Mouse (Mus musculus): ENCODE data around the gene Ptpn9. TPM values are rescaled to one million over a fixed set of nuclear protein-coding genes. Genes with fewer than 3 reads are reported as not detected.

The Ptpn9 gene
- polyA plus RNA-seq, 1 experiment: 20.7 TPM

GRCm38 (mm10) chr9:57013756-57014155, 19.0 kb downstream of the Ptpn9 start:
- peaks cover 2% of the 10 kb centered on the region; the same call in 1 of the 2 replicates for H3K4me1 ChIP-seq (ENCODE audit: control insufficient read depth, insufficient read depth, low read length)
- no peak overlapping the region for H3K4me3 ChIP-seq (ENCODE audit: insufficient read depth, low read depth, low read length)
- WGBS: 58% methylated on average over 1 of the region's 1 CpGs
- H3K36me3 ChIP-seq (ENCODE audit: control insufficient read depth, insufficient read depth, low read length): no peaks in the 10 kb centered on the region
- peak; percentile 52 for DNase-seq
- H3K27me3 ChIP-seq (replicated peaks; ENCODE audit: control insufficient read depth, insufficient read depth, low read length): no peaks in the 10 kb centered on the region
- TF ChIP-seq POLR2A (IDR thresholded peaks at IDR 0.05; ENCODE audit: low read depth, low read length) (no peak), CTCF (conservative IDR thresholded peaks at IDR 0.05; ENCODE audit: insufficient read depth, insufficient read length, low read depth, low read length) (no peak)
- peak overlapping the region; percentile 16; the same call in 1 of the 2 replicates for H3K27ac ChIP-seq (ENCODE audit: insufficient read depth, low read depth, low read length)

- Histone ChIP-seq H3K36me3 (ENCODE audit: control insufficient read depth, insufficient read depth, low read length) (no peaks in the 10 kb centered on the region), H3K27ac (ENCODE audit: insufficient read depth, low read depth, low read length) (0 out of 2 replicates have a peak overlapping the region, but pooled peaks have one; percentile 16), H3K4me3 (ENCODE audit: insufficient read depth, low read depth, low read length) (no peak overlapping the region), H3K4me1 (ENCODE audit: control insufficient read depth, insufficient read depth, low read length) (peaks cover 2% of the 10 kb centered on the region; the same call in 1 of the 2 replicates), H3K27me3 (replicated peaks; ENCODE audit: control insufficient read depth, insufficient read depth, low read length) (no peaks in the 10 kb centered on the region)
- TF ChIP-seq POLR2A (IDR thresholded peaks at IDR 0.05; ENCODE audit: low read depth, low read length) (no peak), CTCF (conservative IDR thresholded peaks at IDR 0.05; ENCODE audit: insufficient read depth, insufficient read length, low read depth, low read length) (no peak)
- DNase-seq: peak; percentile 82
- WGBS: 58% methylated on average over 1 of the region's 1 CpGs
These were observed 20.0 kb downstream of the Ptpn9 start for GRCm38 (mm10) chr9:57014766-57015165.

- Histone ChIP-seq H3K36me3 (ENCODE audit: control insufficient read depth, insufficient read depth, low read length) (no peaks in the 10 kb centered on the region; the same call in 1 of the 2 replicates), H3K27ac (ENCODE audit: insufficient read depth, low read depth, low read length) (no peak overlapping the region), H3K4me3 (ENCODE audit: insufficient read depth, low read depth, low read length) (no peak overlapping the region), H3K4me1 (ENCODE audit: control insufficient read depth, insufficient read depth, low read length) (peaks cover 2% of the 10 kb centered on the region; the same call in 1 of the 2 replicates), H3K27me3 (replicated peaks; ENCODE audit: control insufficient read depth, insufficient read depth, low read length) (no peaks in the 10 kb centered on the region)
- TF ChIP-seq POLR2A (IDR thresholded peaks at IDR 0.05; ENCODE audit: low read depth, low read length) (no peak), CTCF (conservative IDR thresholded peaks at IDR 0.05; ENCODE audit: insufficient read depth, insufficient read length, low read depth, low read length) (no peak)
- 57% methylated on average over 1 of the region's 1 CpGs for WGBS
- peak; percentile 35 for DNase-seq
These were observed 22.9 kb downstream of the Ptpn9 start for GRCm38 (mm10) chr9:57017631-57018030.

GRCm38 (mm10) chr9:57031756-57032155, 37.0 kb downstream of the Ptpn9 start:
- Histone ChIP-seq H3K4me3 (ENCODE audit: insufficient read depth, low read depth, low read length) (no peak overlapping the region), H3K27ac (ENCODE audit: insufficient read depth, low read depth, low read length) (no peak overlapping the region), H3K27me3 (replicated peaks; ENCODE audit: control insufficient read depth, insufficient read depth, low read length) (no peaks in the 10 kb centered on the region), H3K4me1 (ENCODE audit: control insufficient read depth, insufficient read depth, low read length) (no peaks in the 10 kb centered on the region), H3K36me3 (ENCODE audit: control insufficient read depth, insufficient read depth, low read length) (peaks cover 8% of the 10 kb centered on the region)
- DNase-seq: no peak
- WGBS: 79% methylated on average over 1 of the region's 1 CpGs
- TF ChIP-seq CTCF (conservative IDR thresholded peaks at IDR 0.05; ENCODE audit: insufficient read depth, insufficient read length, low read depth, low read length) (no peak), POLR2A (IDR thresholded peaks at IDR 0.05; ENCODE audit: low read depth, low read length) (no peak)

GRCm38 (mm10) chr9:57056237-57056636, 61.5 kb downstream of the Ptpn9 start:
- 69% methylated on average over 1 of the region's 1 CpGs for WGBS
- H3K4me3 ChIP-seq (ENCODE audit: insufficient read depth, low read depth, low read length): no peak overlapping the region
- H3K4me1 ChIP-seq (ENCODE audit: control insufficient read depth, insufficient read depth, low read length): no peaks in the 10 kb centered on the region
- peak; percentile 85 for DNase-seq
- TF ChIP-seq CTCF (conservative IDR thresholded peaks at IDR 0.05; ENCODE audit: insufficient read depth, insufficient read length, low read depth, low read length): 0 out of 2 replicates have a peak, but pooled peaks have one; percentile 11
- no peak for TF ChIP-seq POLR2A (IDR thresholded peaks at IDR 0.05; ENCODE audit: low read depth, low read length)
- H3K27ac ChIP-seq (ENCODE audit: insufficient read depth, low read depth, low read length): no peak overlapping the region
- H3K27me3 ChIP-seq (replicated peaks; ENCODE audit: control insufficient read depth, insufficient read depth, low read length): no peaks in the 10 kb centered on the region
- H3K36me3 ChIP-seq (ENCODE audit: control insufficient read depth, insufficient read depth, low read length): no peaks in the 10 kb centered on the region; the same call in 1 of the 2 replicates

GRCm38 (mm10) chr9:57064164-57064563, 69.4 kb downstream of the Ptpn9 start:
- Histone ChIP-seq H3K27me3 (replicated peaks; ENCODE audit: control insufficient read depth, insufficient read depth, low read length) (no peaks in the 10 kb centered on the region), H3K4me3 (ENCODE audit: insufficient read depth, low read depth, low read length) (no peak overlapping the region), H3K4me1 (ENCODE audit: control insufficient read depth, insufficient read depth, low read length) (peaks cover 6% of the 10 kb centered on the region), H3K27ac (ENCODE audit: insufficient read depth, low read depth, low read length) (no peak overlapping the region), H3K36me3 (ENCODE audit: control insufficient read depth, insufficient read depth, low read length) (no peaks in the 10 kb centered on the region; the same call in 1 of the 2 replicates)
- peak; percentile 68 for DNase-seq
- TF ChIP-seq POLR2A (IDR thresholded peaks at IDR 0.05; ENCODE audit: low read depth, low read length): no peak
- TF ChIP-seq CTCF (conservative IDR thresholded peaks at IDR 0.05; ENCODE audit: insufficient read depth, insufficient read length, low read depth, low read length): no peak
- 63% methylated on average over 2 of the region's 2 CpGs for WGBS

- Histone ChIP-seq H3K4me3 (ENCODE audit: insufficient read depth, low read depth, low read length) (no peak overlapping the region), H3K27ac (ENCODE audit: insufficient read depth, low read depth, low read length) (peak overlapping the region; percentile 62; the same call in 1 of the 2 replicates), H3K4me1 (ENCODE audit: control insufficient read depth, insufficient read depth, low read length) (peaks cover 19% of the 10 kb centered on the region), H3K27me3 (replicated peaks; ENCODE audit: control insufficient read depth, insufficient read depth, low read length) (no peaks in the 10 kb centered on the region), H3K36me3 (ENCODE audit: control insufficient read depth, insufficient read depth, low read length) (no peaks in the 10 kb centered on the region)
- WGBS: 44% methylated on average over 3 of the region's 3 CpGs
- peak; percentile 52 for DNase-seq
- TF ChIP-seq CTCF (conservative IDR thresholded peaks at IDR 0.05; ENCODE audit: insufficient read depth, insufficient read length, low read depth, low read length): no peak
- no peak for TF ChIP-seq POLR2A (IDR thresholded peaks at IDR 0.05; ENCODE audit: low read depth, low read length)
These were observed 73.5 kb downstream of the Ptpn9 start for GRCm38 (mm10) chr9:57068266-57068665.

All from kidney, adult 2 months (tissue).